ENCODE assay signal across 7 mouse cellular contexts in genomic region chrX:56649549-56650354, GRCm38 (mm10). TPM values are rescaled to one million over a fixed set of nuclear protein-coding genes. Genes with fewer than 3 reads are reported as not detected.
DNase-seq lines count a peak whose midpoint lies in the region; ATAC-seq lines count a peak whose summit lies in the region.

No protein-coding gene starts in this region.

- peak; percentile 41 for ATAC-seq in midbrain, embryonic 12.5 days (ENCODE audit: low FRiP score, low read depth)

- no peaks in the 10 kb centered on the region for H3K36me3 ChIP-seq in midbrain, embryonic 12.5 days

- H3K9ac ChIP-seq in midbrain, embryonic 12.5 days (replicated peaks), result no peak overlapping the region

- 37% methylated on average over 7 of the region's 7 CpGs for WGBS in midbrain, embryonic 12.5 days

- no peak overlapping the region for H3K4me3 ChIP-seq in midbrain, embryonic 12.5 days

- no peak overlapping the region for H3K27ac ChIP-seq in midbrain, embryonic 12.5 days (replicated peaks)

- H3K4me1 ChIP-seq in midbrain, embryonic 12.5 days, result no peaks in the 10 kb centered on the region; the same call in 1 of the 2 replicates

- H3K4me2 ChIP-seq in midbrain, embryonic 12.5 days (replicated peaks), result no peak overlapping the region

- H3K27me3 ChIP-seq in midbrain, embryonic 12.5 days, result no peaks in the 10 kb centered on the region

- peak; percentile 5 for DNase-seq in layer of hippocampus, adult 11-12 months (ENCODE audit: low spot score)
- DNase-seq in layer of hippocampus, adult 9-11 months, result no peak
- DNase-seq in MEL-GATA-1-ER (ENCODE audit: extremely low read depth, low read depth), result peak; percentile 3
- DNase-seq in c-Kit-positive CD71-positive TER-119-negative erythroid progenitor cells, embryonic 14.5 days (ENCODE audit: low read depth), result peak; percentile 19
- DNase-seq in thymus, postnatal 4 days, result no peak
- no peak for DNase-seq in thymus, postnatal 10 days (ENCODE audit: low spot score in 2 of 2)

- no peaks in the 10 kb centered on the region for H3K9me3 ChIP-seq in midbrain, embryonic 12.5 days

RNA-seq across cellular contexts. Expression of gene Slc9a6, which starts 40.2 kb away (rescaled TPM):
- 30.2 and 37.2 TPM in 2 replicates for polyA plus RNA-seq in midbrain, embryonic 12.5 days (2016; fragmentation: Nextera tagmentation; extraction: Ambion mirVana)

RNA-seq across cellular contexts. Expression of gene Mmgt1, which starts 51.9 kb away (rescaled TPM):
- polyA plus RNA-seq in midbrain, embryonic 12.5 days (2016; fragmentation: Nextera tagmentation; extraction: Ambion mirVana), result 52.7 and 53.0 TPM in 2 replicates

Comparison
In these comparisons a context has a peak if more than half of its experiments do, and no peak if none do; other contexts are left out.
1. DNase-seq: peak in layer of hippocampus, adult 11-12 months (single experiment), MEL-GATA-1-ER (single experiment) and c-Kit-positive CD71-positive TER-119-negative erythroid progenitor cells, embryonic 14.5 days (single experiment); none in layer of hippocampus, adult 9-11 months (single experiment), thymus, postnatal 4 days (single experiment) and thymus, postnatal 10 days (0 of 2).